Mouse (Mus musculus) G1E (cell line): Measurements from ENCODE around the gene Snrnp25. TPM values are rescaled to one million over a fixed set of nuclear protein-coding genes. Genes with fewer than 3 reads are reported as not detected.

Experiments used
- ATAC-seq: 2 replicates; pipeline ENCODE4 v1.8.0; 2016; ENCODE audit warnings: mild to moderate bottlenecking; ENCODE audit not compliant: insufficient number of reproducible peaks, poor library complexity, low FRiP score, severe bottlenecking; ENCODE audit errors: extremely low read depth
- DNase-seq: peaks from one replicate; pipeline ENCODE4 v3.0.0; 2012; ENCODE audit warnings: low spot score
- H3K27me3 ChIP-seq: 2 replicates; pipeline ENCODE4 v1.6.1; 2012; ENCODE audit warnings: mild to moderate bottlenecking, low read length, inconsistent platforms; ENCODE audit not compliant: insufficient read depth
- H3K36me3 ChIP-seq: replicated peaks from 2 replicates; pipeline ENCODE3; 2012; ENCODE audit warnings: mild to moderate bottlenecking, inconsistent platforms
- H3K4me1 ChIP-seq: 2 replicates; pipeline ENCODE4 v1.6.1; 2012; ENCODE audit warnings: low read depth, low read length, inconsistent platforms, mixed read lengths; ENCODE audit not compliant: insufficient read depth
- H3K4me3 ChIP-seq: 2 replicates; pipeline ENCODE4 v1.5.1; 2012; ENCODE audit warnings: low read depth, mild to moderate bottlenecking, inconsistent platforms, low read length, moderate library complexity, mixed read lengths
- H3K9me3 ChIP-seq: replicated peaks from 2 replicates; pipeline ENCODE4 v1.6.1; 2012; ENCODE audit warnings: inconsistent platforms
- CTCF ChIP-seq: IDR thresholded peaks from 2 replicates; pipeline ENCODE4 v1.5.1; 2012; ENCODE audit warnings: low read depth, low read length, inconsistent platforms, mixed read lengths
- GATA1 ChIP-seq: IDR thresholded peaks from 2 replicates; pipeline ENCODE4 v1.6.1; 2012; ENCODE audit warnings: borderline replicate concordance, low read length, inconsistent platforms, mixed read lengths
- GATA2 ChIP-seq: IDR thresholded peaks from 2 replicates; pipeline ENCODE4 v1.6.1; 2012; ENCODE audit warnings: low read depth, low read length, inconsistent platforms, borderline replicate concordance
- POLR2AphosphoS5 ChIP-seq: IDR thresholded peaks from 2 replicates; pipeline ENCODE4 v1.6.1; 2012; ENCODE audit warnings: low read depth, low read length, inconsistent platforms; ENCODE audit not compliant: insufficient replicate concordance
- TAL1 ChIP-seq: conservative IDR thresholded peaks from 2 replicates; pipeline ENCODE4 v1.6.1; 2012; ENCODE audit warnings: low read depth, low read length, inconsistent platforms, mixed read lengths
- polyA plus RNA-seq: library from polyadenylated mRNA; stranded (reverse); fragments of >175 nt; gene quantifications from 2 replicates; pipeline ENCODE4 v1.2.3, GENCODE M21; 2012
- total RNA-seq, 2 experiments: library from RNA; stranded (forward) in 1 of 2; stranded (reverse) in 1 of 2; fragments of 200-1000 nt in 1 of 2; fragments of >200 nt in 1 of 2; fragmentation: Nextera tagmentation in 1 of 2; gene quantifications; 2 replicates each; pipeline ENCODE4 v1.2.3; 2014 to 2017

Gene Snrnp25
- total and polyA plus RNA-seq, 3 experiments = 9.2 to 68.7 (median 65.6) TPM

- DNase-seq (peak; percentile 35), ATAC-seq (no peak)
- Histone ChIP-seq H3K27me3 (peaks cover 34% of the 10 kb centered on the region), H3K4me1 (peaks cover 10% of the 10 kb centered on the region), H3K36me3 (no peaks in the 10 kb centered on the region), H3K9me3 (no peaks in the 10 kb centered on the region), H3K4me3 (peak overlapping the region; percentile 10; the same call in 1 of the 2 replicates)
- no peak for TF ChIP-seq GATA1
- peak; percentile 85 for TF ChIP-seq CTCF
Observed at GRCm38 (mm10) chr11:32161922-32162804, 43.1 kb upstream of the Snrnp25 start.

DNA sequence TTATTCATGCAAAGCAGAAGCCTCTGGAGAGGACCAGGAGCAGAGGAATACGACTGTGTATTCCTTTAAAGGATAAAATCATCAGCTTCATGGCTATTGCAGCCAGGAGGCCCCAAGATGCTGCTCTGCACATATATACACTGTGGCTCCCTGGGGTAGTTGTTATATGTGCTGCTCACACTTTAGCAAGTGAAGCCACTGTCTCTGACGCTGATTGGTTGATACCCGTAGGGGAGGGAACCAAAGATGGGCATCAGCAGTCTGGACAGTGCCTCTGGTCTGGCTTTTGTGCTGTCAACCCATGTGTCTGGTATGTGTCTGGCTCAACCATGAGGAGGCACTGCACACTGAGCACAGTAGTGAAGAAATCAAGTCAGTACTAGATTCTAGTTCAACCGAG is 38.5 kb upstream of the Snrnp25 start:
- TF ChIP-seq CTCF (no peak), POLR2AphosphoS5 (no peak), GATA1 (no peak), GATA2 (no peak)

DNA sequence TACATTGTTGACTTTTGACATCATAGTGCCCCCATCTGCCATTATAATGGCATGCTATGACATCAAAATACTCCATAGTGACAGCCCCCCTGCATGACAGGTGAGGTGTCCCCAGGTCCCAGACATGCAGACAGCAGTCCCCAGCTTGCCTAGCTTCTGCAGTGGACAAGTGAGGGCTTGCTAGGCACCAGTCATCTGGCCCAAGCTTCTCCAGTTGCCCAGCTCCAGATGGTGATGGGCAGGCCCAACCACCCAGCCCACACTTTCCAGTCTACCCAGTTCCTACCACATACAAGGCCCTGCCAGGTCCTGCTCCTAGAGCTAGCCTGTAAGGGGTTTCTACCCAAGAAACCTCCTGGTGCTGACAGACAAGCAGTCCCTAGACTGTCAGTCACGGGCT is 26.7 kb upstream of the Snrnp25 start:
- TF ChIP-seq CTCF (no peak), TAL1 (no peak), GATA2 (no peak), GATA1 (no peak), POLR2AphosphoS5 (no peak)
- H3K9me3 ChIP-seq = peaks cover 6% of the 10 kb centered on the region; the same call in 1 of the 2 replicates
- H3K27me3 ChIP-seq = peaks cover 26% of the 10 kb centered on the region
- H3K36me3 ChIP-seq = no peaks in the 10 kb centered on the region
- H3K4me3 ChIP-seq = no peak overlapping the region
- no peaks in the 10 kb centered on the region; the same call in 1 of the 2 replicates for H3K4me1 ChIP-seq
- no peak for ATAC-seq
- DNase-seq = no peak

More for the DNA sequence above, 38.5 kb upstream of the Snrnp25 start:
- DNase-seq = no peak
- Histone ChIP-seq H3K36me3 (no peaks in the 10 kb centered on the region), H3K9me3 (no peaks in the 10 kb centered on the region), H3K27me3 (peaks cover 21% of the 10 kb centered on the region), H3K4me1 (peaks cover 8% of the 10 kb centered on the region), H3K4me3 (no peak overlapping the region)
- ATAC-seq = no peak

GRCm38 (mm10) chr11:32181246-32181645 is 24.0 kb upstream of the Snrnp25 start:
- H3K4me1 ChIP-seq = no peaks in the 10 kb centered on the region; the same call in 1 of the 2 replicates
- no peak for DNase-seq
- H3K4me3 ChIP-seq = no peak overlapping the region
- no peak for ATAC-seq
- TF ChIP-seq CTCF (no peak), TAL1 (no peak), GATA2 (no peak), POLR2AphosphoS5 (no peak), GATA1 (no peak)
- peaks cover 6% of the 10 kb centered on the region; the same call in 1 of the 2 replicates for H3K9me3 ChIP-seq
- H3K27me3 ChIP-seq = peaks cover 35% of the 10 kb centered on the region
- no peaks in the 10 kb centered on the region for H3K36me3 ChIP-seq

DNA sequence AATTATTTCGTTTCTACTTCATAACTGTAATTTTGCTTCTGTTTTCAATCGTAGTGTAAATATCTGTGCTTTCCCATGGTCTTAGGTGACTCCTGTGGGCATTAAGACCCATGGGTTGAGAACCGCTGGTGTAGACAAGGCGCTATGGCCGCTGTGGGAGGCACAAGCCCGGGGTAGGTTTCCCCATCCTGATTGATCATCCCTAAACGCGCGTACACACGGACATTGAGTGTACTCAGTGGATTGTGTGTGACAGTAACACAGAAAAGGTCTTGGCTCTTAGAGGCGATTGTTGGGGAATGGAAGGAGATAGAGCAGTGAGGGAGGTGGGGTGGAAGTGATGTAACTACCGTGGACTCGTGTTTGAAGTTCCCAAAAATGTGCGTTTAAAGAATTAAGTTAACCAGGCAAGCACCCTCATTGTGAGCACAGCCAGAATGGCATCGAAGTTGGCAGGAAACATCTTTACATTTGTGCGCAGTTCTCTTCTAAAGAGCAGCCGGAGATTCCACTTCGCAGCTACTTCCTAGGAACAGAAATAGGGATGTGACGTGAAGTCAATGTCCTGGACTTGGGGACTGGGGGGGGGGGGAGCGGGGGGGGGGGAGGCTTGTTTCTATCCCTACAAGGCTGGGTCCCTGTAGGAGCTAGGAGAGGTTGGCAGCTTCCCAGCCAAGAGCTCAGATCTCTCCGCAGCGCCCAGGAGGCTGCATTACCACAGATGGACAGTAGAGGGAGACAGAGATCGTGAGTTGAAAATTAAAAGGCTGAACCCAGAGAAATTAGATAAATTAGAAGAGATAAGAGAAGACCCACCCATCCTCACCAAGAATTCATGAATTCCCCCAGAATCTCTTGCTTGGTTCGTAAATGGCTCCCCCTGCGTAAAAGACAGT is 23.0 kb upstream of the Snrnp25 start:
- H3K9me3 ChIP-seq = peaks cover 6% of the 10 kb centered on the region; the same call in 1 of the 2 replicates
- TF ChIP-seq TAL1 = no peak
- peak; percentile 70 for TF ChIP-seq CTCF
- no peak for TF ChIP-seq GATA1
- no peak for TF ChIP-seq POLR2AphosphoS5
- TF ChIP-seq GATA2 = no peak
- DNase-seq (peak; percentile 51), ATAC-seq (no peak)
- peaks cover 30% of the 10 kb centered on the region for H3K27me3 ChIP-seq
- H3K36me3 ChIP-seq = no peaks in the 10 kb centered on the region
- no peak overlapping the region for H3K4me3 ChIP-seq
- no peaks in the 10 kb centered on the region; the same call in 1 of the 2 replicates for H3K4me1 ChIP-seq

DNA sequence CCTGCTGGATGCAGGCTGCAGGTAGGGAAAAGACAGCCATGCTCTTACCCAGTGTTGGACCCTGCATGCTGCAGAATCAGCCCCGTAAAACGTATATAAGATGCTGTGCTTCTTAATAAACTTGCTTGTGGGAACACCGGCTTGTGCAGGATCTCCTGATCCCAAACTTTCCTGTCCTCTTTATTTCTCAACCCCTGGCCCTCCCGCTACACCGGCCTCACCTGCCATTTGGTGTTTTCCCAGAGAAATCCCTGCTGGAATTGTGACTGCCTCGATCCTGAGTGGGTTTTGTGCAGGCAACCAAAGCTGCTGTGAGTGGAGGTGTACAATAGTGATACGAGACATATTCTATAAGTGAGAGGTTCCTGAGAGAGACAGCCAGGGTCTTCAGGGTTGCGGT is 20.7 kb upstream of the Snrnp25 start:
- Histone ChIP-seq H3K4me1 (peaks cover under 1% of the 10 kb centered on the region), H3K4me3 (no peak overlapping the region), H3K36me3 (no peaks in the 10 kb centered on the region), H3K27me3 (peaks cover 24% of the 10 kb centered on the region), H3K9me3 (no peaks in the 10 kb centered on the region)
- TF ChIP-seq GATA2 = no peak
- TF ChIP-seq TAL1 = no peak
- no peak for TF ChIP-seq CTCF
- TF ChIP-seq GATA1 = no peak
- TF ChIP-seq POLR2AphosphoS5 = no peak
- no peak for ATAC-seq
- no peak for DNase-seq
